Mouse (Mus musculus): ENCODE results near the gene Gm16867.
"Not testable (repeated sequence)": the region's sequence is repeated elsewhere in the genome, so short reads cannot be mapped to it uniquely, and the experiment has no call there.

DNA sequence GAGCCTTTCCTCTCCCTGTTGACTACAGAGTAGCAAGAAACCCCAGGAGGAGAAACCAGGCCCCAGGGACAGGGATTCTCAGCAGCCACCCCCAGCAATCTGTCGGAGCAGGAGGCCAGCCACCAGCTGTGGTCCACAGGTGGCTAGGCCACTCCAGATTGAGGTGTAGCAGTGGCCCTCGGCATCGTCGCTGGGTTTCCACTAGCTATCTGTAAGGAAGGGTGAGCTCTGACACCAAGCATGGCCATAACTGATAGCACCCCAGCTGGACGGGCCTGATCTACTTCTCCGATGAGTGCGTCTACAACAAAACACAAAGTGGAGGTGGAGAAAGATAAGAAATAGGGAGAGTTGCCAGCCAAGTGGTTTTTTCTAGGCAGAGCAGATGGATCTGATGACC, 33.4 kb upstream of the Gm16867 start:
- not testable (repeated sequence) for TF ChIP-seq CTCF (IDR thresholded peaks at IDR 0.05; ENCODE audit: extremely low read depth, insufficient read length, insufficient replicate concordance, low read depth, low read length); POLR2A (IDR thresholded peaks at IDR 0.05; ENCODE audit: low read depth, low read length)

Measured in small intestine, adult 2 months (tissue).